Mouse (Mus musculus) embryonic facial prominence, embryonic 15.5 days (tissue): ENCODE measurements at regions not wholly inside any gene's neighbourhood (a gene's known extent, or its start where the extent isn't known, plus 50 kb on each side); places are given as distances from the start of the nearest gene placed in this dataset.

Experiments used
- ATAC-seq: fragments of 200-750 bp; cut with Nextera tagmentation; 2 replicates; pipeline ENCODE4 v1.8.0; 2017; ENCODE audit warnings: low read depth, moderate TSS enrichment; ENCODE audit not compliant: insufficient number of reproducible peaks, low FRiP score, low TSS enrichment
- H3K27ac ChIP-seq: fragments of 300-500 bp; sonication (generic); replicated peaks from 2 replicates; pipeline ENCODE4 v1.5.1; 2015; ENCODE audit warnings: mild to moderate bottlenecking, inconsistent platforms
- H3K27me3 ChIP-seq: fragments of 300-500 bp; sonication (generic); 2 replicates; pipeline ENCODE4 v1.6.1; 2015; ENCODE audit warnings: inconsistent platforms
- H3K36me3 ChIP-seq: fragments of 300-500 bp; sonication (generic); 2 replicates; pipeline ENCODE4 v1.6.1; 2015; ENCODE audit warnings: mild to moderate bottlenecking, inconsistent platforms
- H3K4me1 ChIP-seq: fragments of 300-500 bp; sonication (generic); 2 replicates; pipeline ENCODE4 v1.6.1; 2015; ENCODE audit warnings: inconsistent platforms
- H3K4me2 ChIP-seq: fragments of 300-500 bp; sonication (generic); replicated peaks from 2 replicates; pipeline ENCODE4 v1.6.1; 2015; ENCODE audit warnings: mild to moderate bottlenecking, inconsistent platforms
- H3K4me3 ChIP-seq: fragments of 300-500 bp; sonication (generic); replicated peaks from 2 replicates; pipeline ENCODE4 v1.5.1; 2015; ENCODE audit warnings: mild to moderate bottlenecking, inconsistent platforms
- H3K9ac ChIP-seq: fragments of 300-500 bp; sonication (generic); 2 replicates; pipeline ENCODE4 v1.6.1; 2015; ENCODE audit warnings: inconsistent platforms
- H3K9me3 ChIP-seq: fragments of 300-500 bp; sonication (generic); replicated peaks from 2 replicates; pipeline ENCODE4 v1.6.1; 2016; ENCODE audit warnings: inconsistent platforms
- WGBS: fragments of 180-500 bp; shearing (Covaris S2); methylation state at CpG from one replicate; pipeline ENCODE4 v1.1.7; 2015; 5-methylcytosine and 5-hydroxymethylcytosine counted together

DNA sequence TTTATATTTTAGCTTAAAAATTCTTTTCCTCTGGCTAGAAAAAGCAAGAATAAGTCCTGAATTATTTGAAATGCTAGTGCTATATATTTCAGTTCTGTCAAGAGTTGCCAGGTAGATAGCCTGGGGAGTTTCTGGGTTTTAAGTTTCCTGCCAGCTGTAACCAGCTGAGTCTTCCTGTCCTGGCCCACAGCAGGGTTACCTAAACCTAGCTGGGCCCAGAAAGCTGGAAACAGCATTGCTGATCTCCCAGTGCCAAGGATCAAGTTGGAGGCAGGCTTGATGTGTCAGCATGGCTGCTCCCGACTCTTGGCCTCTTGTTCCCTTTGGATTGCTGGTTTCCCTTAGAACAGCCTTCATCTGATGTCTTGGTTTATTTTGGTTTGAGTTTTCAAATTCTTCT is 122.8 kb upstream of the Tnfaip3 start:
- Histone ChIP-seq H3K36me3 (no peaks in the 10 kb centered on the region), H3K27me3 (no peaks in the 10 kb centered on the region), H3K4me2 (no peak overlapping the region), H3K27ac (no peak overlapping the region), H3K9ac (no peak overlapping the region), H3K4me1 (no peaks in the 10 kb centered on the region), H3K9me3 (no peaks in the 10 kb centered on the region), H3K4me3 (no peak overlapping the region)
- no peak for ATAC-seq
- 68% methylated on average over 1 of the region's 1 CpGs for WGBS

DNA sequence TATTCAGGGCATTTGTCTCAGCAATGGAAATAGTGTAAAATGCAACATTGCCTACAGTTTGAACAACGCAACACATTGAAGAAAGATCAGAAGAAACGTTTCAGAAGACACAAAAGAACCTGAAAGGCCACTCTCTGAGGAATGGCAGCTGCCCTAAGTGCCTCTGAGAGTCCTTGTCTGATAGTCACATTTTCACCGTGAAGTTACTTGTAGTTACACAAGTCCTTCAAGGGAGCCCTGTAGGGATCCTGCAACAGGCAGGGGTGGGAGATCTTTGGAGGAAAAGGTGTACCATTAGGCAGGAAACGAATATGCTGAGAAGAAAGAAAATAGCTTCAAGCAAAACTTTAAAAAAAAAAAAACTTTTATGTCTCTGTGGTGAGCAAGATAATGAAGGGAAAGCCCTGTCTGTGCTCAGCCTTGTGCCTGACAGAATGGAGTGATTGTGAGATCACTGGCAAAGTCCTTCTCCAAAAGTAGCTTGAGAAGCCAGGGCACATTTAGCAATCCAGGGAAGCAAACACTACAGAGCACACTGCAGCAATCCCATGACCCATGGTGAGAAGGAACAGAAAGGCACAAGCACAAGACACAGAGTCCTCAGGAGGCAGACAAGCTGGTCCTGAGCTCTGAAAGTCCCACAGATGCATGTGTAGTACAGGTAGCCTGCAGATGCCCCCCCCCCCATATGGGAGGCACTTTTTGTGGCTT is 112.3 kb upstream of the Tnfaip3 start:
- Histone ChIP-seq H3K36me3 (no peaks in the 10 kb centered on the region), H3K4me1 (no peaks in the 10 kb centered on the region), H3K9ac (no peak overlapping the region), H3K9me3 (no peaks in the 10 kb centered on the region), H3K4me3 (no peak overlapping the region), H3K27me3 (no peaks in the 10 kb centered on the region), H3K27ac (no peak overlapping the region), H3K4me2 (no peak overlapping the region)
- no peak for ATAC-seq
- 54% methylated on average over 4 of the region's 4 CpGs for WGBS

DNA sequence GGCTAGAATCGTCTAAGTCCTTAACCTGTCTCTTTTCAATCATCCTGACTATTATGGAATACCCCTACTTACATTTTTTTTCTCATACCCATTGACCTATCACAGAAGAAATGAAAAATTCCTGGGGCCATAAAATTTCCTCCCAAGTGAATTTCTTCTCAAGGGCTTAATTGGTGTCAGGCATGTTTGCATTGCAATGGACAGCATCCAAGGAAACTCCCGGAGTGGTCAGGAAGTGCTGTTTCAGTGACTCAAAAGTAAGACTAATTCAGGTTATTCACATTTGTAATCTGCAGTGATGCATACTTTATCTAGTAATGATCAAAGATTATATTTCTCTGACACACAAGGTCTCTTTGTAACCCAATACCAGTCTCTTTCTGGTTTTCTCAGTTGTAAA is 111.5 kb upstream of the Tnfaip3 start:
- Histone ChIP-seq H3K9me3 (no peaks in the 10 kb centered on the region), H3K4me3 (no peak overlapping the region), H3K4me1 (0 out of 2 replicates have a peak, but pooled peaks cover 5% of the 10 kb centered on the region), H3K27me3 (no peaks in the 10 kb centered on the region), H3K36me3 (no peaks in the 10 kb centered on the region), H3K27ac (no peak overlapping the region), H3K9ac (no peak overlapping the region), H3K4me2 (no peak overlapping the region)
- no peak for ATAC-seq
- WGBS: 23% methylated on average over 2 of the region's 2 CpGs

DNA sequence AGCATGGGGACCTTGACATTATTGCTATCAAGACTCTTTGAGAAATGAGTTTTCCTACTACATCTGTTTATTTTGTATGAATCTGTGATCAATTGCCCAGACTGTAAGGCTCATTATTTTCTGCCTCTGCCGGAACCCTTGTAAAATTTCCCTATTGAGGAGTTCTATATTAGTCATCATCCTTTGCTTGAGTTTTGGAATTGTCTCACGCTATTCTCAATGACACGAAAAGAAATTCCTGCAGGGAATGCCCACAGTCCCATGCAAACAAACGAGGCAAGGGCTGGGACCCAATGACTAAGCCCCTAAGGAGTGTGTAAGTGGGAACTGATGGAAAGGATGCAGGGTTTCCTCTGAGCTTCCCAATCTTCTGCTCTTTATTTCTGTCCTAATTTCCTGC is 111.0 kb upstream of the Tnfaip3 start:
- no peaks in the 10 kb centered on the region for H3K27me3 ChIP-seq
- 0 out of 2 replicates have a peak, but pooled peaks cover 5% of the 10 kb centered on the region for H3K4me1 ChIP-seq
- H3K4me3 ChIP-seq: no peak overlapping the region
- H3K4me2 ChIP-seq: no peak overlapping the region
- WGBS: 55% methylated on average over 4 of the region's 4 CpGs
- no peaks in the 10 kb centered on the region for H3K9me3 ChIP-seq
- H3K27ac ChIP-seq: no peak overlapping the region
- no peaks in the 10 kb centered on the region for H3K36me3 ChIP-seq
- ATAC-seq: no peak
- no peak overlapping the region for H3K9ac ChIP-seq

DNA sequence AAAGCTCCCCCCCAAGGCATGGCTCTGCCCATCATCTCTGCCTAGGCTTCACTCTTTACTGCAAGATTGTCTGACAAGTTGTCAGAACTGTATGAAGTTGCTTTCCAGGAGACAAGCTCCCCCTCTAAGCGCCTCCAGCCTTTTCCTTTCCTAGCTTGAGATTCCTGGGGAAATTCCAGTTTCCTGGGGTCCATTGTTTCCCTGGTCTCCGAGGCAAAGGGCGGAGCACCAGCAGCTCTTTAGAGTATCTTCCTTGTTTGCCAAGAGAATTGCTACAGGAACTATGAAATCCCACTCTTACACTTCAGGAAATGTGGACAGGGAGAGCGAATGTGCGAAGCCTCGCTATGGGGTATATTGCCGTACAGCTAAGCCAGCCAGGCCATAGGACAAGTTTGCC is 108.2 kb upstream of the Tnfaip3 start:
- no peak overlapping the region for H3K27ac ChIP-seq
- ATAC-seq: no peak

DNA sequence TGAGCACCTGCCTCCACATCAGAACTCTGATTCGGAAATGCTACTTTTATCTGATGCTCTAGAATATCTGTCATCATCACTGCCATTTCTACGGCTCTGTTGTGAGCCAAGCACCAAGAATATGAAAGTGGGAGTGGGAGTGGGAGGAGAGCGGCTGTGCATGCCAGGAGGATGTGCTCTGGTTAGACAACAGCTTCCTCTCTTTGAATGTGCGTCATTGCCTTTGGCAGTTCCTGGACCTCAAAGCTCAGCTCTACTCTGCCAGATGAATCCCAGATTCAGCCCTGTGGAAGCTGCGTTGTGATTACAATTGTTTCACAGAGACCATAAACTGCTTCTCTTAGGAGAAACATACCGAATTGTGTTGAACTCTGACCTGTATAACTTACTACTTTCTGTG is 106.8 kb upstream of the Tnfaip3 start:
- Histone ChIP-seq H3K36me3 (no peaks in the 10 kb centered on the region), H3K4me3 (no peak overlapping the region), H3K4me1 (0 out of 2 replicates have a peak, but pooled peaks cover 7% of the 10 kb centered on the region), H3K9ac (no peak overlapping the region), H3K4me2 (no peak overlapping the region), H3K27ac (no peak overlapping the region), H3K9me3 (no peaks in the 10 kb centered on the region), H3K27me3 (no peaks in the 10 kb centered on the region)
- 32% methylated on average over 6 of the region's 6 CpGs for WGBS
- peak; percentile 51; the same call in 1 of the 2 replicates for ATAC-seq

More for the DNA sequence above, 108.2 kb upstream of the Tnfaip3 start:
- no peaks in the 10 kb centered on the region for H3K27me3 ChIP-seq
- no peaks in the 10 kb centered on the region for H3K9me3 ChIP-seq
- H3K9ac ChIP-seq: no peak overlapping the region
- 56% methylated on average over 7 of the region's 7 CpGs for WGBS
- H3K4me2 ChIP-seq: no peak overlapping the region
- H3K4me3 ChIP-seq: no peak overlapping the region
- H3K4me1 ChIP-seq: 0 out of 2 replicates have a peak, but pooled peaks cover 5% of the 10 kb centered on the region
- H3K36me3 ChIP-seq: no peaks in the 10 kb centered on the region

DNA sequence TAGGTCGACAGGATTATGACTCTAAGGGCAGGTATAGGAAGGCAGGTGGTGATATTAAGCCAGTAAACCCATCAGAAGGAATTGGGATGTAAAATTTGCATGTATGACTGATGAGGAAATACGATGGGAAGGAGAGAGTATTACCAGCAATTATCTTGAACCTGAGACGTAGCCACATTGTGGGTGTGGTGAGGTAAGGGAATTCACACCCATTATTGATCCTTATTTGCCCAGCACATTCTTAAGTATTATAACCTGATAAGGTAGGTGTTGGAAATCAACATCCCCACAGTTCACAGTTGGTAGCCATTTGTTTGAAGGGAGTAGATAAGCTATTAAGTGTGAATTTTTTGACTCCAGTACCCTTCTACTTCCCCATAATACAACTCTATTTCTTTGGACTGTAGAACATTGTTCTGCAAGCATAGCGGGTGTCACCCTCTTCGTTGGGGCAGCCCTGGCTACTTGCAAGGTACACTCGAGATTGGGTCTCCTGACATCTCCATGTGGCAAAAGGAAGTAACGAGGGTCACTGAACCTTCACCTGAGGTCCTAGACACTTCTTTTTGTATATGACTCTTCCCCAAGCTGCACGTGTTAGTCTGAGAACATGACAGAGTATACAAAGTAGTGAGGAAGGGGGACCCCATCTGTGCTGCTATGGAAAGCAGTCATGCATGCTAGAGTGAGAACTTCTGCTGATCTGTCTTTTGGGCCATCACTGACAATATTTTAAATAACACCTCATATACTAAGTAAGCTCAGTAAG is 104.0 kb upstream of the Tnfaip3 start:
- ATAC-seq: no peak
- H3K9me3 ChIP-seq: no peaks in the 10 kb centered on the region
- no peak overlapping the region for H3K4me2 ChIP-seq
- H3K27ac ChIP-seq: no peak overlapping the region
- 0 out of 2 replicates have a peak, but pooled peaks cover 10% of the 10 kb centered on the region for H3K4me1 ChIP-seq
- no peak overlapping the region for H3K9ac ChIP-seq
- H3K4me3 ChIP-seq: no peak overlapping the region
- no peaks in the 10 kb centered on the region for H3K36me3 ChIP-seq
- H3K27me3 ChIP-seq: no peaks in the 10 kb centered on the region
- 84% methylated on average over 8 of the region's 8 CpGs for WGBS

DNA sequence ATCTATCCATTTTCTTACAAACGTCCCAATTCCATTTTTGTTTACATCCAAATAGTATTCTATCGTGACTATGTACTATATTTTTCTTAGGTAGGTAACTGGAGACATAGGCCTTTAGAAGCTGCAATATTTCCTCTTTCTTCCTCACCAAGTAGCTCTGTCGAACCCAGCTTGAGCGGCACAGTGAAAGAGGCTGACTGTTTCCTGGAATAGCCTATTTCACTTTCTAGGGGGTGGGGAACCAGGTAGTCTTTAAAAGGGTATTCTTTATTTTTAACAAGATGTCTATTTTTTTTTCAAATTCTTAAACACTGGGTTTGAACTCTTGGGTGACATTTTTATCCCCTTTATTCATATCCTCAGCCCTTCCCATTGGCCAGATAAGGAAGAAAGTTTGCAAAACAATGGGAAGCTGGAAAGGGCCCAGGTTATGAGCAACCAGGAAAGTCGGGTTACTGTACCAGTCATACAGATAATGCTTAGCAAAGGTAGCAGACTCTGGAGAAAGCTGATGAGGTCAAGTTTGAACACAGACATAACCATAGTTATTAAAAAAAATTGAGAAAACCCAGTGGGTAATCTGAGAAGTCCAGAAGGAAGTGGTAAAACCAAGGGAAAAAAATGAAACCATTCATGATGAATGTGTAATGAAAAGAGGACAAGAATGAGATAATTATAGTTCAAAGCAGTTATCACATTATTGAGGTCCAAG is 103.3 kb upstream of the Tnfaip3 start:
- WGBS: 78% methylated on average over 5 of the region's 5 CpGs
- Histone ChIP-seq H3K27ac (no peak overlapping the region), H3K4me3 (no peak overlapping the region), H3K36me3 (no peaks in the 10 kb centered on the region), H3K9ac (no peak overlapping the region), H3K4me2 (no peak overlapping the region), H3K4me1 (0 out of 2 replicates have a peak, but pooled peaks cover 10% of the 10 kb centered on the region), H3K9me3 (no peaks in the 10 kb centered on the region), H3K27me3 (no peaks in the 10 kb centered on the region)
- no peak for ATAC-seq

DNA sequence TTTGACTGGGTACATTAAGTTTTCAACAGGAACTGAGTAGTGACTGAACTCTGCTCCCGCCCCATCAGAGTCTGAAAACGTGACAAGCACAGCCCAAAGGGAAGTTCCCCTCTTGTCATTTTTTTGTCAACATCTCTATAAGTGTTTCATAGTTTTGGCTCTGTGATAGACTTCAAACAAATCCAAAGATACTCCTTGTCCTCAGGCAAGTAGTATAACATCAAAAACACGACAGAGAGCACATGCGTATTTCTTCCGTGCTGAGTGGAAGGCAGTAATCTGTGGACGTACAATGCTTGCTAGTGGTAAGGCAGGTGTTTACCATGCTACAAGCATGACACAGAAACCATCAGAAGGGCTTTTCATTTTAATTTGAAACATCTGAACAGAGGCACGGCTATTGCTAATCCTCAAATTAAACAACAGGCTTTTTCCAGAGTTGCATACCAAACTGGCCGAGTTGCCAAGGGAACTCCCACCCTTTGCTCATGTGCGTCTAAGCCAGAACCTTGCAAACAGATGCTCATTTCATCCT is 101.7 kb upstream of the Tnfaip3 start:
- peak; percentile 70; the same call in 1 of the 2 replicates for ATAC-seq
- no peak overlapping the region for H3K4me2 ChIP-seq
- no peaks in the 10 kb centered on the region for H3K27me3 ChIP-seq
- no peaks in the 10 kb centered on the region for H3K36me3 ChIP-seq
- peak overlapping the region; percentile 36 for H3K27ac ChIP-seq
- WGBS: 17% methylated on average over 9 of the region's 9 CpGs
- H3K4me3 ChIP-seq: no peak overlapping the region
- no peaks in the 10 kb centered on the region for H3K9me3 ChIP-seq
- H3K9ac ChIP-seq: no peak overlapping the region
- H3K4me1 ChIP-seq: 0 out of 2 replicates have a peak, but pooled peaks cover 7% of the 10 kb centered on the region

DNA sequence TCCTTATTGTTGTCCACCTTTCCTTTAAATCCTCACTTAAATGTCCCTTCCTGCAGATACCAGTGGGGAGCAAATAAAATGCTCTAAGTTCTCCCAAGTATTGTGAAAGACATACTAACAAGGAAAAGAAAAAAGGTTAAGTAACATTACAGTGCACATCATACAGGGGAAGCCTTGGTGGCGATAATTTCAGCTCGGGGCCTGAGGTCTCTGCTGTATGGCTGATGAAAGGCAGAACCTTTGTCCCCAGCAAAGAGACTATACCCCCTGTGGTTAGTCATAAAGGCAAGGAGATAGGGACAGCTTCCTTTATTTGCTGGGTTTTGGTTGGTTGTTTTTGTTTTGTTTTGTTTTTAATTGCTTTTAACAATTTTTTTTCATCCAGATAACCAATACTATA is 97.0 kb upstream of the Tnfaip3 start:
- H3K4me3 ChIP-seq: no peak overlapping the region
- H3K27ac ChIP-seq: no peak overlapping the region
- H3K27me3 ChIP-seq: no peaks in the 10 kb centered on the region
- no peak overlapping the region for H3K4me2 ChIP-seq
- no peak overlapping the region for H3K9ac ChIP-seq
- H3K4me1 ChIP-seq: 0 out of 2 replicates have a peak, but pooled peaks cover 5% of the 10 kb centered on the region
- no peaks in the 10 kb centered on the region for H3K9me3 ChIP-seq
- ATAC-seq: no peak
- H3K36me3 ChIP-seq: no peaks in the 10 kb centered on the region
- WGBS: 74% methylated on average over 2 of the region's 2 CpGs

DNA sequence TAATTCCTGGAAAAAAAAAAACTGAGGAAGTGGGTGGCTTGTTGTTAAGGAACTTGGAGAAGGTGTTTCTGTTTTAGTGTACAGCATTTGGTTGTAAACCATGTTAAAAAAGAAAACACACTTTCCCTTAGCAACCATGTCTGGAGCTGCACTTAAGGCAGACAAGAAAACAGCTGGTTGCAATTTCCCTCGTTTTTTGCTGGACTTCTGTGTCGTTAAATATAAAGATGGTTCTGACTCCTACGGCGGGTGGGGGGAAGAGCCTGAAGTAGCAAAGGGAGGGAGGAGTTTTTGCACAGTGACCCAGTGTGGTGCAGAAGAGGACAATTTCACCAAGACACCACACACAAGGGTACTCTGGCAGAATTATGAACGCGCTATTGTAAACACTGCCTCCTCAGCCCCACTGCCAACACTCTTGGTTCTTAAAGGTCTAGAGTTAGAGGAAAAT is 89.8 kb upstream of the Tnfaip3 start:
- Histone ChIP-seq H3K27ac (peak overlapping the region; percentile 52), H3K4me1 (peaks cover 13% of the 10 kb centered on the region), H3K9ac (no peak overlapping the region), H3K9me3 (no peaks in the 10 kb centered on the region), H3K36me3 (no peaks in the 10 kb centered on the region), H3K4me2 (peak overlapping the region; percentile 13; the same call in 1 of the 2 replicates), H3K4me3 (0 out of 2 replicates have a peak overlapping the region, but pooled peaks have one; percentile 2), H3K27me3 (no peaks in the 10 kb centered on the region)
- ATAC-seq: peak; percentile 54; the same call in 1 of the 2 replicates
- WGBS: 16% methylated on average over 6 of the region's 6 CpGs
